Mouse (Mus musculus): Measurements from ENCODE around the gene Nedd9.

Gene Nedd9

DNA sequence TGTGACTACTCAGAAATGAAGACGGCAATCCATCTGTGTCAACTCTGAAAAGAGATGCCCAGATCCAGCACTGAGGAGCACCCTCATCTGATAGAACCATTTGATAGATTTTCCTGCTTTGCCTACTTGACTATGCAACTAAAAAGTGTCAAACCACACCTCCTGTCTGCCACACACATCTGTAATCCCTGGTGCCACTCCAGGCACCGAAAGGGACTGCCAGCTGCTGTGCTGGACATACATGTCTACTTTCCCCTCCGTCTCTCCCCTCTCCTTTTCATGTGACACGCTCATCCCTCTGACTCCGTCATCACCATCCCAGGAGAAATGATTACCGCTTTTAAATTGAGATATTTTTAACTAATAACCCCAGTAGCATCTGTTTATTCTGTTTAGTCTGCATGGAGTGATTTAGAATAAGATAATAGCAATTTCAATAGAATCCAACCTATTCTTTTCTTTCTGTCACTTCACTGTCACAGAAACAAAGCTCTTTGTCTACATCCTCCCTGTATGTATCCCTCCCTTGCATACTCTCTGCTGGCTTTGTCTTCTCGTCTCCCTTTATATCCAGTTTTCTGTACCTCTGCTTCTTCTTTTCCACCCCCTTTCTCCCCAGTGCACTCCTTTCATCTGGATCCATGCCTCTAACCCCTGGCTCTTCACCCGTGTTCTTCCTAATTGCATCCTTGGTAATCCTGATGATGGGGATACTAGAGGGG lies 5.0 kb upstream of the Nedd9 start:
- DNase-seq (ENCODE audit: low read depth), result no peak

DNA sequence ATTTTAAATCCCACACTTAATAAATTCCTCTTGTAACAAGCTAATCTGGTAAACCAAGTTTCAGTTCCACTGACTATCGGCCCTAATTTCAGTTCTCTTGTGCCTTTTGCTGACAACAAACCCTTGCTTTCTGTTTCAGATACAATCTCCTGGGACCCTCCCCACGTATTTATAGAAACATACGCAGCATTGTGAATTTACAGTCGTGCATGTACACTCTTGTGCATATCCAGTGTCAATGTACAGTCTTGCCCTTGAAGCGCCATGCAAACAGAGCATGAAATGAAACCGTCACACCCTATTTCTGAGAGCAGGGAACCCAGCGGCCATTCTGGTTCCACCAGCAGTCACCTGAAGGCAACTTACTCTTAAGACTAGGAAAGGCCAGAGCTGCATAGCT lies 4.4 kb upstream of the Nedd9 start:
- no peak for DNase-seq (ENCODE audit: low read depth)

- no peak for DNase-seq (ENCODE audit: low read depth)
These were observed 3.1 kb upstream of the Nedd9 start for GRCm38 (mm10) chr13:41490282-41490681.

- DNase-seq (ENCODE audit: low read depth), result no peak
These were observed 2.6 kb upstream of the Nedd9 start for GRCm38 (mm10) chr13:41489705-41490275.

- no peak for DNase-seq (ENCODE audit: low read depth)
These were observed 214 bp upstream of the Nedd9 start for GRCm38 (mm10) chr13:41487409-41487743.

DNA sequence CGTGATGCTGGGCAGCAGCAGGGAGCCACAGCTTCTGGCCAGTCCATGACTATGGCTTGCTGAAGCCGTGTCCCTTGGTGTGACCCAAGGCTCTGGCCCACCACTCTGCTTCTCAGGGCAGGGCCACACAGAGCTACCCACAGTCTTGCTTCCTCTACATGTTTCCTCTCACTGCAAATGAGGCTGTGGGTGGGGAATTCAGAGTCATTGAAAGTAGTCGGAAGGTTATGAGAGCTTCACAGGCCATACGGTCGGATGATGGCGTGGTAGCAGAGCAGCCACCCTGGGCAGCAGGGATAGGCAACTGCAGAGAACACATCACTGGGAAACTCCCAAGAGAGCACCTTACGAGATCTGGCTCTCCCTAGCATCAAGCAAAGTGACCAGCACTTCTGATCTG lies 3.2 kb downstream of the Nedd9 start:
- DNase-seq (ENCODE audit: low read depth), result no peak

GRCm38 (mm10) chr13:41482408-41483011 lies 4.7 kb downstream of the Nedd9 start:
- DNase-seq (ENCODE audit: low read depth), result no peak

DNA sequence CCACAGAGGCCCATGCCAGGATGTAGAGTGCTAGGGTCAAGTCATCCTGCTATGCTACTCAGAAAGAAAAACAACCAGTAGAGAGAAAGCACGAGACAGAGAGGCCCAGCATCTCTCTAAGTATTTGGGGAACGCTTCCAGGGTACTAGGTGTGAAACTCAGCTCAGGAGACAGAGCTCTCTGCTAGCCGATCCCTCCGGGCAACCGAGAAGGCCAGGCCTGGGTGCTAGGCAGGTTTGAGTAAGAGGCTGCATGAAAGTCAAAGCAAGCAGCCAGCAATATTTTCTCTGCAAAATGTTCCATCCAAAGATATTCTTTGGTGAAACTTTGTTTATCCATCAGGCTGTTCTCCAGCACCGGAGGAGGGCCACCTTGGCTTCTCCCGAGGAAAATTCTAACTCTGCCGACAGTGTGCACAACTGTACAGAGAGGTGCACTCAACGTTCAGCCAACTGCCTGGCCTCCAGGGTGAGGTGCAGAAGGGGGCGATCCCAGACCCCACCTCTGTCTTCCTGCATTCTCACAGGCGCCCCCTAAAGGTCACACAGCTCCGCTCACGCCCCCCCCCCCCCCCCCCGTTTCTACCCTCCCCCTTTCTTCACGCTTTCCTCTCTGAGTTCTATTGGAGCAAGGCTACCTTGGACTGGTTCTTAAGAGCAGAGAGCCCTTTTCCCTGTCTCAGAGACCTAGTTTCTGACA lies 7.3 kb downstream of the Nedd9 start:
- DNase-seq (ENCODE audit: low read depth), result no peak

GRCm38 (mm10) chr13:41476216-41476615 lies 10.9 kb downstream of the Nedd9 start:
- DNase-seq (ENCODE audit: low read depth), result no peak

DNA sequence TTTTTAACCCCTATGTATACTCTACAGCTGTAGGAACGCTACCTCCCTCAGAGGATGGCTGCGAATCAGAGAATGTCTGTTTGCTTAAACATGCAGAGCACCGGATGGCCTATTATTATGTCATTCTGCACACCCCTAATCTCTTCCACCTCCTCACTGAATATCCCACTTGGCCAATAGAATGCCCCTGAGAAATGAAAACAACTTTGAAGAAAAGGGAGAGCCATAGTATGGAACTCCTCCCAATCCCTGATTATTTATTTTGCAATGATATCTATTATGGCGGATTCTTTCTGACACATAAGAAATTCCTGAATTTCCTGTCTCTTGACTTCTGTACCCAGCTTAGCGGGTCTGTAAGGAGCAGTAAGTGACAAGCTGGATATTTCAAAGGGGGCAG lies 12.8 kb downstream of the Nedd9 start:
- DNase-seq (ENCODE audit: low read depth), result no peak

- DNase-seq (ENCODE audit: low read depth), result no peak
These were observed 13.7 kb downstream of the Nedd9 start for GRCm38 (mm10) chr13:41473504-41473903.

- no peak for DNase-seq (ENCODE audit: low read depth)
These were observed 14.2 kb downstream of the Nedd9 start for GRCm38 (mm10) chr13:41472878-41473424.

- no peak for DNase-seq (ENCODE audit: low read depth)
These were observed 18.9 kb downstream of the Nedd9 start for GRCm38 (mm10) chr13:41468277-41468676.

DNA sequence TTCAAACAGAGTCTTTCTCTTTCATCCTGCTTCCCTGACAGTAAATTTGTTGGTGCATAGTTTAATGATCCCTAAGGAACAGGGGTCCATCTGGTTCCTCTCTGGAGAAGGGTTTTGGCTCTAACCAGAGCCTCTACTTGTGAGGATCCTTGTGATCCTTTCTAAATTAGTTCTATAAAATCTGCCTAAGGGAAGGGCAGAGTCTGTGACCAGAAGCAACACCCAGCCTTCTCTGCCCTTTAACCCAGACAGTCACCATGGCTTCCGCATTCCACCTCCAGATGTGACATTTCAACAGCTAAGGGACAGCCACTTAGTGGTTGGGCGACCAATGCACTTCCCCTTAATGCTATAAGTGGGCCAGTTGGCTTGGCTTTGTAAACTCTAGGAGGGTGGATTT lies 20.1 kb downstream of the Nedd9 start:
- no peak for DNase-seq (ENCODE audit: low read depth)

DNA sequence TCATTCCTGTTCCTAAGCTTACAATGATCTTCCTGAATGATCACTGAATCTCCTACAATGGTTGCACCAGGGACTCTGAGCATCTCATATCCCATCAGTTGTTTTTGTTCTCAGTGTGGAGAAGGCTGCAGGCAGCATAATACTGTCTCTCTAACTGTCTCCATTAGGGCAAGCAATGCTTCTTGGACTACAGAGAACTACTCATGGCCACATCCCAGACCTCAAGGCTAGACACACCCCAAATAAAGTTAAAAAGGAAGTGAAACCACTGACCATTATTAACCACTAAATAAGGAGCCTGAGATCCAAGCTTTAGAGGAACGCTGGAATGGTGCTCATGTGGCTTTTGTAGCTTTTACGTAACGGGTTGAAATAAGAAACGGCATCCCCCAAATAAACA lies 20.5 kb downstream of the Nedd9 start:
- DNase-seq (ENCODE audit: low read depth), result no peak

DNA sequence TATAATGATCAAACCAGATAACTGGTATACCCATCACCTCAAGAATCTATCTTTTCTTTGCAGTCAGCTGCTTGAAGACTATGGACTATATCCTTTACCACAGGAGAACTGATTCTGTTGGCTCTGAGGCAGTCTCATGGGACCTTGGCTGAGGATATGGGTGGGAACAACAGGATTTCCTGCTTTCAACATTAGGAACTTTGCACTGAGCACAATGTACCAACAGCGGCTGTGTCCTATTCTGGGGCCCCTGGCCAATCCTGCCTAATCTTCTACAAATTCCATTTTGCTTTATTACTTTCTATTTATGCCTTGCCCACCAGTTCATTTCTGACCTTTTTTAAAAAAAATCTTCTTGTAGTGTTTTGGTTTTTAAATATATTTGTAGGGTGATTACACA lies 21.0 kb downstream of the Nedd9 start:
- DNase-seq (ENCODE audit: low read depth), result no peak

GRCm38 (mm10) chr13:41461418-41461817 lies 25.7 kb downstream of the Nedd9 start:
- DNase-seq (ENCODE audit: low read depth), result no peak

DNA sequence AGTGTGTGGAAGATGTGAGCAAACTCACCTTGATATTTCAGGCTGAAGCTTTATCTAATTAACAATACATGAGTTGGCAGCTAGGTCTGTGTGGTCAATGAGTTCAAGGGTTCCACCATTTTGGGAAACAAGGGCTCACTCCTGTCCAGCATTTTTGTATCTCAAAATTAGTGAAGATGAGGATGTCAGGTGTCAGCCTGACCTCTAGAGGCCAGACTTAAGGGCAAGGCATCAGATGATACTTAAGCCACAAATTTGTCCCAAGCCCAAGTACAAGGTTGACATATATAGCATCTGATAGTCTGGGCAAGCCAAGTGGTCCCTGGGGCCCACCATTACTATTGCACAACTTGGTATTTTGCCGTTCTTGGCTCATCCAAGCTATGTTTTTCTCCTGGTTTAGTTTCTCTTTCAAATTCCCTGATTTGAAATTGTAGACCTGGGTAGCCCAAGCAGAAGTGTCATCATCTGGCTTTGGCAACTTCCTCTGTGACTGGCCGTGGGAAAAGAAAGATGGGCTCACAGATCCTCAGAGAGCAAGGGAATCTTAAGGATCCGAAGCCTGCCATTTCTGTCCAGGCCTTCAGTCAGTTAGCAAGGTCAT lies 27.4 kb downstream of the Nedd9 start:
- DNase-seq (ENCODE audit: low read depth), result no peak

DNA sequence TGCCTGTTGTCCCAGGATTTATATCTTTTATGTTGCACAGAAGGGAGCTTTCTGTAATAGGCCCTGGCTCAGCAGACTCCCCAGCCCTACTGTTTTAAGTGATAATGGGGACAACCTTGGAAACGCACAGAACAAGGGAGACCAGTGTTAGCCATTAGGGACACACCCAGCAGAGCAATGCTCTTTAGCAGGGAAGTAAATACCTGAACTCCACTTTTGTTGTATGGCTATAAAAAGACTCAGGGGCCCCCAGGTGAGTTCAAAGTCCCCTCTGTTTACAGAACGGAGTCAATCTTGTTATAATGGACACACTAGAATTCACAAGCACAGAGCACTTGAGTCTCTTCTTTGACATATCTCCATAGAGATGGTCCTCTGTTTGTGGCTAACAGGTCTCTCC lies 28.5 kb downstream of the Nedd9 start:
- no peak for DNase-seq (ENCODE audit: low read depth)

DNA sequence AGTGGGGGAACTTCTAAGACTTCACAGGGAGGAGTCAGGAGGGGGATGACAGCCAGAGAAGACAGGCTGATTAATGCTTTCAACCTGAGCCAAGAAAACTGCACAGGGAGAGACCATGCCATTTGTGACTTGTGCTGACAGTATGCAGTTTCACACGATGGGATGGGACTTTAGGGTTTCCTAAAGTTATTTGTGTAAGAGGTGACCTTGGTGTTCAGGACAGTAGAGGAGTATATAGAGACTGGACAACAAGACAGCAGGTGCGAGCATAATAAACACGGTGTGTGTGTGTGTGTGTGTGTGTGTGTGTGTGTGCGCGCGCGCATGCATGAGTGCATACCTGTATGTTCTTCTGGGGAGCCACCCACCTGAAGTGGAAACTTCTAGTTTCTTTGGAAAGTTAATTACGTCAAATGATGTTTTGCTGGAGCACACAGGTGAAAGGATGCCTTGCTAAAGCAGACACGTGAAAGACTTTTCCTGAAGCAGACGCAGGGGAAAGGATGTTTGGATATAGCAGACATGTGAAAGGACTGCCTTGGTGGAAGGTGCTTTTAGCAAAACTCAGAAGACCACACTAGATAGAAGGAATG lies 29.3 kb downstream of the Nedd9 start:
- no peak for DNase-seq (ENCODE audit: low read depth)

DNA sequence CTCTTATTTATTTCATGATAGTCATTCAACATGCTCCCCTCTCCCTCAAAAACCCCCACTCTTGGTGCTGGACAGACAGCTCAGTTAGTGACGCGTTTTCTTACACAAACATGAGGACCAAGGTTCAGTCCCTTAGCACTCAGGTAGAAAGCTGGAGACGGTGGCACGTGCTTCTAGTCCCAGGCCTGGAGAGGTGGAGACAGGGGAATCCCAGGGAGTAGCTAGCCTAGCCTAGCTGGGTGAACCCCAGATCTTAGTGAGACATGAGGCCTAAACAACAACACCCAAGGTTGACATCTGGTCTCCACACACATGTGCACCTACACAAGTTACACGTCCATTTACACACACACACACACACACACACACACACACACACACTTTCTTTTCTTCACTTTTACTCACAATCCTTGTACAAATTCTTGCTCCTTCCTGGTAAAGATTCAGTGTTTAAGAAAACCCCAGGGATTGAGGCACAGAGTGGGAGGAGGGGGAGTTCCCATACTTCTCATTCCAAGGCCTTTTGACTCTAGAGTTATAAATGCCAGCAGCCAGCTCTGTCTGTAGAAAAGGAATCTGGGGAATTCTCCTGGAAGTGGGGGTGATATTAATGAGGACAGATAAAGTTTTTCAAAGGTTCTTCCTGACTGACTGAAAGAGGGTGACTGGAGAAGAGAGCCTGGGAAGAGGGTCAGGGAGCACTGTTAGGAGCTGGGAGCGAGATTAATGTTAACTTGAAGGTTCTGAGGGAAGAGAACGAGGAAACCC lies 29.9 kb downstream of the Nedd9 start:
- no peak for DNase-seq (ENCODE audit: low read depth)

Measured in fibroblast of lung, adult 2 months (primary cell).